Mouse (Mus musculus) urinary bladder, postnatal 36 days (tissue): ENCODE measurements around the gene Ece2.
A peak's percentile ranks its signal among the peaks of the same experiment; 100 is the strongest.
"Not testable (repeated sequence)": the region's sequence is repeated elsewhere in the genome, so short reads cannot be mapped to it uniquely, and the experiment has no call there.

ENCODE experiments used
- DNase-seq, 2 experiments: peaks; one replicate each; pipeline ENCODE4 v3.0.0; 2022; ENCODE audit warnings: low spot score in 2 of 2, mixed read lengths in 1 of 2

Ece2 gene

DNA sequence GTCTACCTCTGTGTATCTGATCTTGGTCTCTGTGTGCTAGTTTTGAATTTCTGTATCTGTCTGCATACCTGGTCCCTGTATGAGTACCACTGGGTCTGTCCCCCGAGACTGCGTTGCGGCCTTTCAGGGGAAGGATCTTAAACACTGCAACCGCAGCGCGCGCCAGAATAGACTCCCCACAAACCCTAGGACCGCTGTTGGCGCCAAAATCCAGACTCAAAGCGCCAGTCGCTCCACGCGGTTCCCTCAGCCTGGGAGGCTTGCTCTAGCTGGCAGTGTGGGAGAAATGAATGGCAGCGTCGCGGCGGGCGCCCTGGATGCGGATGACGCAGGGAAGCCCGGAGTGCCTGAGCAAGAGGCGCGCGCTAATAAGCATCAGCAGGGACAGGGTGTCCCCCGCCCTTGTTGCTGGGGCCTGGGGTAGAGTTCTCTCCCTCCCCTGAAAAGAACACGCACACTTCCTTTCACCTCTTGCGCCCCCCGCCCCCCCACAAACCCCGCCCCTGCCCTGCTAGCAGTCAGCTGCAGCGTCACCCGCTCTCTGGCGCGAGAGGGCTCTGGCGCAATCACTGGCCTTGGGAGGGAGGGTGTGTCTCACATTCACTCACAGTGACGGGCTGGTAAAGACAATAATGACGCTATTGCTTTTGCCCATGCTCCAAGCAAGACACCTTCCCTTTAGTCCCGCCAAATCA, 7.5 kb upstream of the Ece2 start:
- DNase-seq: peak in 1 of 2 experiments; percentile 78

DNA sequence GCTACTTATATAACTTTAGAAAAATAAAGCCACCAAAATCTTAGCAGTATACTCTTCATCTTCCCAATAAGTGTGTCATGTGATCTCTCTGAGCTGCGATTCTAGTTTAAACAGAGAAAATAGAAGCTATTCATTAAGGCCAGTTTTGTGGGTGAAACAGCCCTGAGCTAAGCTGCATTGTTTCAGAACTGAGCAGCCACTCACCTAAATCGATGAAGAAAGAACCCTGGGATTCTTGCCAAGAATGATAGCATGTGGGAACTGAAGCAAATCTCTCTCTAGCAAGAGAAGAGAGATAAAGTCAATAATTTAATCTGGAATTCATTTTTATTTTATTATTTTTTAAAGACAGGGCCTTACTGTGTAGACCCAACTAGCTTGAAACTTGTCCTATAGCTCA, 6.4 kb upstream of the Ece2 start:
- DNase-seq: no peak

DNA sequence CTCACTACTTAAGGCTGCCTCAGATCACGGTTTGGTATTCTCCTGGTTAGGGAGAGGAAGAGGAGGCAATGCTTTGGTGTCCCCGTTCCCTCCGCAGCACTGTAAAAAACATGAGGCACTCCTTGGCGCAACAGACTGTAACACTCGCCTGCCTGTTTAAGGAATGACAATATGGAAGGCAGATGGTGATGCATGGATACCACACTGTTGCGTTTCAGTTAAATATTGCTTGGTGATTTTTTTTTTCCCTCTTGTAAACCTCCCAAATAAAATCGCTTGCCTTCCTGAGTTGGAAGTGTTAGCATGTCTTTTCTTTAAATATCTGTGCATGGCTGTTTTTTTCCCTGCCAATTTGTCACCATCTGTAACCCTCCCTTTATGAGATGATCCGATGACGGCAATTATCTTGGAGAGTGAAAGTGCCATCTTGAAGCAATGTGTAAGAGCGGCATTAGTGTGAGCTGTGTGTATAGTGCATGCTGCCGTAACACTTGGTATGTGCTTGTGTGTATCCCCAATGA, 697 bp upstream of the Ece2 start:
- no peak for DNase-seq

DNA sequence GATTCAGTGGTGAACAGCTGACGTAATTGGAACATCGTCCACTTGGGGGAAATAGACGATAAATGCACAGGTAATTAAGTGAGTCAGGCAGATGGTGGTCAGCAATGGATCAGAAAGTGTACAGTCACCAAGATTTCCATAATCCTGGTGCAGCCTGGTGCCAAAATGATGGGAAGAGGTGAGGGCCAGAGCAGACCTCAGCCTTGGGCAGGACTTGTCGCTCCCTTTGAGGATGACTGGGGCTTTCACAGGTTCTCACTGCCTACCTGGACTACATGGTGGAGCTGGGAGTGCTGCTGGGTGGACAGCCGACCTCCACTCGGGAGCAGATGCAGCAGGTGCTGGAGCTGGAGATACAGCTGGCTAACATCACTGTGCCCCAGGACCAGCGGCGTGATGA, 7.8 kb downstream of the Ece2 start:
- DNase-seq: no peak

DNA sequence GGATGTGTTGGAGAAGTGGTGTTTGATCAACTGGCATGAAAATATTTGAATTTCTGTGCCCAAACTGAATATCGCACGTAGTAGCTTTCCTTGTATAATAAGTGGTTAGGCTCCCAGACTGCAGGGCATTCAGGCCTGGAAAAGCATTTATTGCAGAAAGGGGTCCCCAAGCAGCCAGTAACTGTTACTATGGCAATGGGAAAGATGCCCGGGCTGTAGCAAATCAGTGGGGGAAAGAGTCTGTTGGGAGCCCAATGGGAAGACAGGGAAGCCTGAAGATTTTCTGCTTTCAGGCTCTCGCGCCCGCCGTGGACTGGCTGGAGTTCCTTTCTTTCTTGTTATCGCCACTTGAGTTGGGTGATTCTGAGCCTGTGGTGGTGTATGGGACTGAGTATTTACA, 8.7 kb downstream of the Ece2 start:
- DNase-seq: no peak

DNA sequence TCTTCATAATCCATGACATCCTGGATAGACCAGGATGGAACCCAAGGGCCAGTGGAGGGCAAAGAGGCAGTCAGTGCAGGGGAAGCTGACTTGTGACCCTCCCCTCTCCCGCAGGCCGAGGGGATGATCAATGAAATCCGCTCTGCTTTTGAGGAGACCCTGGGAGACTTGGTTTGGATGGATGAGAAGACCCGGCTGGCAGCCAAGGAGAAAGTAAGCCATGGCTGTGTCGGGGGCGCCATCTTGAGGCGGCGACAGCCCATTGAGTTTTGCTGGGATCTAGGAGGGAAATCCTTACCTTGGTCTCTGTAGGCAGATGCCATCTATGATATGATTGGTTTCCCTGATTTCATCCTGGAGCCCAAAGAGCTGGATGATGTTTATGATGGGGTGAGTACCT, 12.5 kb downstream of the Ece2 start:
- peak; percentile 31 to 69 for DNase-seq

DNA sequence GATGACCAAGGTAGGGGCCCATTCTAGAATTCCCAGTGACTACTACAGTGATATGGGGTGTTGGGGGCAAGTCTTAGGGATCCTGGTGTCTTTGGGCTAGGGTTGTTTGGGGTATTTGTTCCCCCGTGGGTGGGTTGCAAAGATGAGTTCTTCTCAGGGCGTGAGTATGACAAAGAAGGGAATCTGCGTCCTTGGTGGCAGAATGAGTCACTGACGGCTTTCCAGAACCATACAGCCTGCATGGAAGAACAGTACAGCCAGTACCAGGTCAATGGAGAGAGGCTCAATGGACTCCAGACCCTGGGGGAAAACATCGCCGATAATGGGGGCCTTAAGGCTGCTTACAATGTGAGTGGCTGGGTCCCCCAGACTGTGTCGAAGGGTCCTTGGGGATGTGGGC, 14.3 kb downstream of the Ece2 start:
- DNase-seq: no peak

DNA sequence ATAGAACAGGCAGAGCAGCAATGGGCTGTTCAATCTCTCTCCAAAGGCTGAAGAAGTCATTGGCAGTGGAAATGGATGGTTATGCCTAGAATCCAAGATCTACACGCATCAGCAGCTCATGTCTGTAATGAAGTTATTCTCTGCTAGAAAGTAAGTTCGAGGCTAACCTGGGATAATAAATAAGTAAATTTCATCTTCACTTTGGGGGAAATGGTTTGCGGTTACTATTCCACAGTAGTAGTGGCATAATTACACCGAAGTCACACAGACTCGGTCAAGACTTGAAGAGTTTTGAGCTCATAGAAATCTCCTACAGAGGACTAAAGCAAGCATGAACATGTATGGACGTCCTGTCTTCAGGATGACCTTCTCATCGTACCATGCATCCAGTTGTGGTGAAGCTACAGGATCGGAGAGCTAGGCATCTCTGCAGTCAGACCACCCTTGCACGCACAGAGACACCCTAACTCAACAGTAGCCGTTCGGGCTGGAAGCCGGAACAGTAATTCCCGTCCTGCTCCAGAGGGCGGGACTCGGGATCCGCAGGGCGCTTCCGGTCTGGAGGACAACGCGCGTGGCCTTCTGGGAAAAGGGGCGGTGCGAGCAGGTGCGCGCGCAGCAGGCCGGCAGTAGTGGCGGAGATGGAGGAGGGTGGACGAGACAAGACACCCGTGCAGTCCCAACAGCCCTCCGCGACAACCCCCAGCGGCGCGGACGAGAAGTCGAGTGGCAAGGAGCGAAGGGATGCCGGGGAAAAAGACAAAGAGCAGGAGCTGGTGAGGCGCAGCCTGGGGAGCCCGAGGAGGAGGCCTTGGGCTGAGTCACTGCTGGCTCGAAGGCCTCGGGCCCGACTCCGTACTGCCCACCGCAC, 21.7 kb downstream of the Ece2 start, which contains the start of gene Psmd2:
TSS of gene Psmd2 (plus strand) at position 577 of the 871 bp plus-strand sequence.
- DNase-seq: peak; percentile 95 to 97

DNA sequence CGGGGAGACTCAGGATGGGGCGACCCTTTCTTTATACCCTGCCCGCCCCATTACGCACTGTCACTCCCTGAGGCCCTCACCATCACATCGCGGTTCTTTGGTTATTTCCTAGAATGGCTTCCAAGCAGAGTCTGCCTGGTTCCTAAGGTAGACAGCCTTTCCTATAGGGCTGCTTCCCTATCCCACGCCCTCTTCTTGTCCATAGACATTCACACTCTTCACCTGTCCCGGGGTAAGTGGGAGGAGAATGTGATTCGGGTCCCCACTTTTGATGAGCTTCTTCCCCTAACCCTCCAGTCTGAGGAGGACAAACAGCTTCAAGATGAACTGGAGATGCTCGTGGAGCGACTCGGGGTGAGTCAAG, 22.3 kb downstream of the Ece2 start:
- no peak for DNase-seq

DNA sequence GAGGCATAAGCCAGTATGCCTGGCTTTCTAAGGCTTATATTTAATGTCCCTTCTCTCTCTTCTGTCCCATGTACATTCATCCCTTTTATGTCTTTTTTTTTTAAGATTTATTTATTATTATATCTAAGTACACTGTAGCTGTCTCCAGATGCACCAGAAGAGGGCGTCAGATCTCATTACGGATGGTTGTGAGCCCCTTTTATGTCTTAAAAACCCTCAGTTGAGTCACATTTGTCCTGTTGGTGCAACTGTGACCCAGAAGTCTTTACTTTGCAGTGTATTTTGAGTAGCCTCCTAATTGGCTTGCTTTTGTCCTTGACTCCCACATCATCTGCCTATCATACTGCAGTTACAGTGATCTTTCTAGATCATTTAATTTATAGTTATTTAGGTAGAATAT, 23.7 kb downstream of the Ece2 start:
- no peak for DNase-seq

DNA sequence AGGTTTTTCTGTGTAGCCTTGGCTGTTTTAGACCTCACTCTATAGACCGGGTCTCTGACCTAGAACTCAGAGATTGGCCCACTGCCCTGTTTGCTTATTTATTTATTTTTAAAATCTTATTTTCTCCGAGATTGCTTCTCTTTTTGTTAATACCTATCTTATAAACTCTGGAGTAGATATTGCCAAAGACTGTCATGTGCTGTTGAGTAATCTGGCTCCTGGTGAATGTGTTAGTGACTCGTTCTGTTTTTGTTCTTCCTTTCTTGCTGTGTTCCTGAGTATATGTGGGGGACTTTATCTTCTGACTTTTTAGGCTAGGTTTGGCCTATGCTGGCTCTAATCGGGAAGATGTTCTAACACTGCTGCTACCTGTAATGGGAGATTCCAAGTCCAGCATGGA, 28.0 kb downstream of the Ece2 start:
- DNase-seq: no peak

DNA sequence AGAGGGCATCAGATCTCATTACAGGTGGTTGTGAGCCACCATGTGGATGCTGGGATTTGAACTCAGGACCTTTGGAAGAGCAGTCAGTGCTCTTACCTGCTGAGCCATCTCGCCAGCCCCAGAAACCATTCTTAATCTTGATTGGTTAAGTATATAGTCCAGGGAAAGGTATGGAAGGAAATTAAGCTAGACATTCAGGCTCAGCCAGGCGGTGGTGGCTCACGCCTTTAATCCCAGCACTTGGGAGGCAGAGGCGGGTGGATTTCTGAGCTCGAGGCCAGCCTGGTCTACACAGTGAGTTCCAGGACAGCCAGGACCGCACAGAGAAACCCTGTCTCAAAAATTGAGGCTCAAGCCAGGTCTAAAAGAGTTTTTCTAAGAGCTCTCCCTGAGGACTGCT, 38.4 kb downstream of the Ece2 start, which contains the start of gene Eif4g1:
TSS of gene Eif4g1 (plus strand) at position 301 of the 400 bp plus-strand sequence.
- DNase-seq: not testable (repeated sequence)

DNA sequence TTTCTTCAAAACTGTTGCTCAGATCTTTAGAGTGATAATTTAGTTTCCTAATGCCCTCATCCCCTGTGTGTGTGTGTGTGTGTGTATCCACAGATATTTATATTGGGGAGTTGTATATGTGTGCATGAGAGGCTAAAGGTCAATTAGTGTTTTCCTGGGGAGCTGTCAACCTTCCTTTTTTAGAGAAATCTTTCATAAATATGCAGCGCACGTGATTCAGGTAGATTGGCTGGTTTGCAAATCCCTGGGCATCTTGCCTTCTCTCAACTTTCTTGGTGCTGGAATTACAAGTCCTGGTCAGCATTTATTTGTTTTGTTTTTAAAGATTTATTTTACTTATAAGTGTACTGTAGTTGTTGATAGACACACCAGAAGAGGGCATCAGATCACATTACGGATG, 40.7 kb downstream of the Ece2 start:
- DNase-seq: no peak

DNA sequence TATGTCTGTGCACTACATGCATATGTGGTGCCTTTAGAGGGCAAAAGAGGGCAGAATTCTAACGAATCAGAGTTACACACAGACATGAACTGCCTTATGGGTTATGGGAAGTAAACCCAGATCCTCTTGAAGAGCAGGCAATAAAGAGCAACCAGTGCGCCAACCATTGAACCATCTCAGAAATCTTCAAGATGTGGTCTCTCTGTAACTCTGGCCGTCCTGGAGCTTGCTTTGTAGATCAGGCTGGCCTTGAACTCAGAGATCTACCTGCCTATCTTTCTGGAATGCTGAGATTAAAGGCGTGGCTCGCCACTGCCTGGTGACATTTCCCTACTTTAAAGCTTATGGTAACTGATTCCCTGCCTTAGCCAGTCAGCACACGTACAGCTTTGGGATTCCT, 42.3 kb downstream of the Ece2 start:
- DNase-seq: no peak

DNA sequence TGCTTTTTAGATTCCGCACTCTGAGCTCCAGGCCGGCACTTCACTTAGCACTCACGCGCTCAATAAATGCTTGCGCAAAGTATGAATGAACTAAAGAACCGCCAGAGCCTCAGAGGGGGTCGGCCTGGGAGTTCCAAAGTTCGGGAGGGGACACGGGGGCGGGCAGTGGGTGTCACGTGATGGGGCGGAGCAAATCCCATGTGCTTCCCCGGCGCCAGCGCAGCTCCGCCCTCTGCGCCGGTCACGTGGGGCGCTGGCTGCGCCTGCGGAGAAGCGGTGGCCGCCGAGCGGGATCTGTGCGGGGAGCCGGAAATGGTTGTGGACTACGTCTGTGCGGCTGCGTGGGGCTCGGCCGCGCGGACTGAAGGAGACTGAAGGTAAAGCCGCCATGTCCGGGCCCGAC, 42.9 kb downstream of the Ece2 start:
- peak; percentile 94 to 97 for DNase-seq

DNA sequence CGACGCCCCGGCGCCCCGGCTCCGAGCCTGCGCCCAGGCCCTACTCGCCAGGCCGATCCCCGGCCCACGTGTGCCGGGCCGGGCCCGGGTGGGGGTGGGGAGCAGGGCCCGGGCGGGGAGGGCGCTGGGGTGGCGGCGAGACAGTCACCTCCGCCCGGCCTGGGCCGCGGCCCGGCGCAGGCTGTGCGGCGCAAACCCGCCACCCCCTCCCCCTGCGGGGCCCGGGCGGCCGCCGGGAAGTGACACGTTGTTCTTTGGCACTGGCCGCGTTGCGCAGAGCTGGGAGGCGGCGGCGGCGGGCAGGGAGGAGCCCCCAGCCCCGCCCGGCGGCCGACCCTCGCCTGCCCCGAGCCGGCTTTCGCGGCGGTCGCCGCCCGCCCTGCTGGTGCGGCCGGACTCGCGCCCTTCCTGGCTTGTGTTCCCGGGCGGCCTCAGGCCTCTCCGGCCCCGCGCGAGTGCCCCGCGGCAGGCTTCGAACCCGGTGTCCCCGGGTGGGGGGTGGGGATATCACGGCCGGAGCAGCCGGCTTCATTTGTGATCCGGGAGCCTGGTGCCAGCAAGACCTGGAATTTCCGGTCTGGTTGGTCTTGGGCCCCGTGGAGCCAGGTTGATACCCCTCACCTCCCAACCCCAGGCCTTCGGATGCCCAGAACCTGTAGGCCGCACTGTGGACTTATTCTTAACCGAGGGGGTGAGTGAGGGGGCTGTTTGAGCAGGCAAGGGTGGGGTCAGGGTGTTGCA, 43.5 kb downstream of the Ece2 start:
- peak; percentile 51 to 67 for DNase-seq

DNA sequence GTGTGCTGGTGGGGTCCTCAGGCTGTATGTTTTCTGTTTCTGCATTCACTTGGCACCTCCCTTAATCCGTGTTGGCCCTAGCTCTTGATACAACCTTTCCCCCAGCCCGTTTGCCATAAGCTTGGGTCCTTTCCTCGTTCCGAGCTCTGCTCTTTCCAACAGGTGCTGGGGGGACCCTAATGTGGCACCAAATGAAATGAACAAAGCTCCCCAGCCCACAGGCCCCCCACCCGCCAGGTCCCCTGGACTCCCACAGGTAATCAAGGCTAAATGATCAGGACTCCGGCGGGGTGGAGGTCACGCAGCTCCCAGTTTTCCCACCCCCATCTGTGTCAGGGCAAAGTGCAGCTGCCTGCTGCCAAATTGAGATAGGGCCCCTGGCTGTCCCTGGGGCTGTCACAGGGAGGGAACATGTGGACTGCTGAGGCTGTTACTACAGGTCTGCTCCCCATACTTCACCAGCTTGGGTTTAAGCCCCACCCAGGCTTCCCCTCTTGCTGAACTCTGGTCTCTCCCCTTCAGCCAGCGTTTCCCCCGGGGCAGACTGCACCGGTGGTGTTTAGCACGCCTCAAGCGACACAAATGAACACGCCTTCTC, 44.2 kb downstream of the Ece2 start:
- peak in 1 of 2 experiments; percentile 38 for DNase-seq

DNA sequence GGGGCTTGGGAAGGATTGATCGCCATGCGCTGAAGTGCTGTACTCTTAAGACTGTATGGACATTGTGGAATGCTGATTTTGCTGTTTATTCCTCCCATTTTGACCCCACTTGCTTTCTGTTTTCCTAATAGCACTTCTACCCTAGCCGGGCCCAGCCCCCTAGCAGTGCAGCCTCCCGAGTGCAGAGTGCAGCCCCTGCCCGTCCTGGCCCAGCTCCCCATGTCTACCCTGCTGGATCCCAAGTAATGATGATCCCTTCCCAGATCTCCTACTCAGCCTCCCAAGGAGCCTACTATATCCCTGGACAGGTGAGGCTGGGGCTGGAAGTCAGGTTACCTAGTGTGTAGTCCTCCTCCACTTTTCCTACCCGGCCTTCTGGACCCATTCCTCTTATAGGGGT, 45.6 kb downstream of the Ece2 start:
- no peak for DNase-seq

DNA sequence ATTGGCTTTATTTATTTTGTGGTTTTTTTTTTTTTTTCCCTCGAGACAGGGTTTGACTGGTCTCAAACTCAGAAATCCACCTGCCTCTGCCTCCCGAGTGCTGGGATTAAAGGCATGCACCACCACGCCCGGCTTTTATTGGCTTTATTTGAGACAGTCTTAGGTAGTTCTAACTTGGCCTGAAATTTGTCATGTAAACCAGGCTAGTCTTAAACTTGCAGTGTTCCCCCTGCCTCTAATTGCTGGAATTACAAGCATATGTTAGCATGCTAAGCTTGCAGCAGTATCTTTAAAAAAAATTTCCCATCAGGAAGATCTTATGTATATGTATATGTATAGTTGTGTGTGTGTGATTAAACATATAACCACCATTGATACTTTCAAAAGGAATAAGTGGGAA, 47.1 kb downstream of the Ece2 start:
- no peak for DNase-seq

DNA sequence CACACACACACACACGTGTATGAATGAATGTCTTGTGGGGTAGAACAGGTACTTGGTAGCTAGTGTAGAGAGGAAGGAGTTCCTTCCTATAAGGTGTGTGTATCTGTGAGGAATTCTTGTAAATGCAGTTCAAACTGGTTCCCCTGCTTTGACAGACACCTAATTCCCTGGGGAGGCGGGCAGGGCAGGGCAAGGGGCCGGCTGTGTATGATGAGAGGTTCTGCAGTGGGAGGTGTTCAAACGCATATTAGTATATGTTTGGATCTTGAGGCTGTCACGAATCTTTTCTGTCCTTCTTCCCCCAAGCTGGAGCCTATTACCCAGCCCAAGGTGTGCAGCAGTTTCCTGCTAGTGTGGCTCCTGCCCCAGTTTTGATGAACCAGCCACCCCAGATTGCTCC, 47.8 kb downstream of the Ece2 start:
- DNase-seq: no peak

DNA sequence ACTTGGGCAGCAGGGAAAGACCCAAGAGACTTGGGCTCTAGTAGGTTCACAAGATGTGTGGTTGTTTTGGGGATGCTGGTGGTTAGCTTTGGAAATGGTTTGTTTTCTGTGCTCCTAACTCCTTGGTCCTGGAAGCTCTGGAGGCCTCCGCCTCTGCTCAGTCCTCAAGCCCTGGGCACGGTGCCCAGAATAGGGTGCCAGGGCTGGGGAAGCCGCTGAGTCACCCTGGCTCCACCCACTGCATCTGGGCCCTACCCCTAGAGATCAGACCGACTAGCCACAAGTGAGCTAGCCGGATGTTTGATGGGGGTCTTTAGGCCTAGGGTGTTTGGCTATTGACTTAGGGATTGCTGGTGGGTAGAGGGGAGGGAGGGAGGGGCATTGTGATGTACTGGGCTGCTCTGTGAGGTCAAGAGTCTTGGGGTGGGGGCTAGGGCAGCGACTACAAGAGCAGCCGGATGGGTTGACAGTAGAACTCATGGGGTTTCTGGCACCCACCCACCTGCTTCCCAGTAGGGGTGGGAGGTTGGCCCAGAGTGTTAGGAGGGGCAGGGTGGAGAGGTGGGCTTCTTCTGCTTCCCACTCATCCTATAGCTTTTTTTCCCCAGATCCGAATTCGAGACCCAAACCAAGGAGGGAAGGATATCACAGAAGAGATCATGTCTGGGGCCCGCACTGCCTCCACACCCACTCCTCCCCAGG, 48.5 kb downstream of the Ece2 start:
- DNase-seq: peak; percentile 91 to 92
